Mouse (Mus musculus) olfactory bulb, adult 2 months (tissue): ENCODE measurements around the gene Ppip5k2.

ENCODE experiments used
- CTCF ChIP-seq: fragments of 200-500 bp; IDR thresholded peaks from 2 replicates; pipeline ENCODE4 v1.5.1; 2012; ENCODE audit warnings: low read depth, mild to moderate bottlenecking, low read length, moderate library complexity; ENCODE audit not compliant: insufficient read depth
- POLR2A ChIP-seq: fragments of 200-500 bp; IDR thresholded peaks from 2 replicates; pipeline ENCODE4 v1.6.1; 2012; ENCODE audit warnings: mild to moderate bottlenecking, low read depth, low read length, moderate library complexity; ENCODE audit not compliant: insufficient read depth

- TF ChIP-seq CTCF (no peak), POLR2A (peak; percentile 43)
These were observed 108.6 kb downstream of the Ppip5k2 start, which contains the start of gene D1Ertd622e for GRCm38 (mm10) chr1:97661406-97662241.
